Mouse (Mus musculus): Measurements from ENCODE around the gene Thra.

GRCm38 (mm10) chr11:98693201-98693600 is 47.2 kb upstream of the Thra start:
- TF ChIP-seq POLR2A (IDR thresholded peaks at IDR 0.05; ENCODE audit: borderline replicate concordance, low read depth, low read length), result no peak
- no peak for TF ChIP-seq CTCF (IDR thresholded peaks at IDR 0.05; ENCODE audit: low read depth, low read length)
